Mouse (Mus musculus) R1 (cell line): ENCODE measurements around the gene Hcst.

Experiments
- DNase-seq: peaks from one replicate; pipeline ENCODE4 v3.0.0-alpha.2; 2018; ENCODE audit warnings: low read depth, low spot score

Gene Hcst

GRCm38 (mm10) chr7:30380061-30380460 is 39.6 kb downstream of the Hcst start:
- no peak for DNase-seq

- peak; percentile 100 for DNase-seq
These were observed 46.1 kb downstream of the Hcst start for GRCm38 (mm10) chr7:30373501-30373962.
